Mouse (Mus musculus) frontal cortex, postnatal 14 days (tissue): Measurements from ENCODE around the gene Myo5c.

ENCODE experiments used
- DNase-seq, 2 experiments: peaks; one replicate each; pipeline ENCODE4 v3.0.0; 2022; ENCODE audit warnings: low spot score in 2 of 2

The Myo5c gene

GRCm38 (mm10) chr9:75322099-75322885, 90.5 kb downstream of the Myo5c start:
- no peak for DNase-seq

- no peak for DNase-seq
These were observed 96.2 kb downstream of the Myo5c start for GRCm38 (mm10) chr9:75328047-75328446.

GRCm38 (mm10) chr9:75330821-75331220, 99.0 kb downstream of the Myo5c start:
- no peak for DNase-seq

GRCm38 (mm10) chr9:75334440-75334839, 102.6 kb downstream of the Myo5c start:
- DNase-seq, result no peak

GRCm38 (mm10) chr9:75338016-75338415, 106.2 kb downstream of the Myo5c start:
- DNase-seq, result peak; percentile 47 to 60

- no peak for DNase-seq
These were observed 110.6 kb downstream of the Myo5c start for GRCm38 (mm10) chr9:75342433-75342832.

GRCm38 (mm10) chr9:75347458-75347857, 115.6 kb downstream of the Myo5c start, which contains the start of gene Bcl2l10:
Bcl2l10 (plus strand) TSS chr9:75347758.
- DNase-seq, result no peak

GRCm38 (mm10) chr9:75348066-75348465, 116.2 kb downstream of the Myo5c start:
- DNase-seq, result no peak

GRCm38 (mm10) chr9:75348641-75349040, 116.8 kb downstream of the Myo5c start:
- DNase-seq, result no peak

- no peak for DNase-seq
These were observed 121.3 kb downstream of the Myo5c start for GRCm38 (mm10) chr9:75353094-75353493.
